Mouse (Mus musculus) midbrain, embryonic 15.5 days (tissue): Measurements from ENCODE around the gene Gm9758. TPM values are rescaled to one million over a fixed set of nuclear protein-coding genes. Genes with fewer than 3 reads are reported as not detected.
"Not testable (repeated sequence)": the region's sequence is repeated elsewhere in the genome, so short reads cannot be mapped to it uniquely, and the experiment has no call there.

Experiments used
- ATAC-seq: fragments of 200-750 bp; cut with Nextera tagmentation; replicated peaks from 2 replicates; pipeline ENCODE4 v1.8.0; 2017; ENCODE audit warnings: moderate TSS enrichment
- H3K27ac ChIP-seq: fragments of 300-500 bp; sonication (generic); 2 replicates; pipeline ENCODE4 v1.5.1; 2015; ENCODE audit warnings: mild to moderate bottlenecking, inconsistent platforms
- H3K27me3 ChIP-seq: fragments of 300-500 bp; sonication (generic); replicated peaks from 2 replicates; pipeline ENCODE4 v1.6.1; 2015; ENCODE audit warnings: inconsistent platforms
- H3K36me3 ChIP-seq: fragments of 300-500 bp; sonication (generic); replicated peaks from 2 replicates; pipeline ENCODE4 v1.6.1; 2015; ENCODE audit warnings: inconsistent platforms
- H3K4me1 ChIP-seq: fragments of 300-500 bp; sonication (generic); 2 replicates; pipeline ENCODE4 v1.6.1; 2015; ENCODE audit warnings: inconsistent platforms
- H3K4me2 ChIP-seq: fragments of 300-500 bp; sonication (generic); 2 replicates; pipeline ENCODE4 v1.6.1; 2015; ENCODE audit warnings: inconsistent platforms, mild to moderate bottlenecking, moderate library complexity
- H3K4me3 ChIP-seq: fragments of 300-500 bp; sonication (generic); 2 replicates; pipeline ENCODE4 v1.5.1; 2015; ENCODE audit warnings: mild to moderate bottlenecking, inconsistent platforms
- H3K9ac ChIP-seq: fragments of 300-500 bp; sonication (generic); 2 replicates; pipeline ENCODE4 v1.6.1; 2015; ENCODE audit warnings: mild to moderate bottlenecking, inconsistent platforms
- H3K9me3 ChIP-seq: fragments of 300-500 bp; sonication (generic); 2 replicates; pipeline ENCODE4 v1.6.1; 2016; ENCODE audit warnings: inconsistent platforms
- WGBS: fragments of 180-500 bp; shearing (Covaris S2); methylation state at CpG from one replicate; pipeline ENCODE4 v1.1.7; 2015; ENCODE audit warnings: mixed read lengths; 5-methylcytosine and 5-hydroxymethylcytosine counted together
- polyA plus RNA-seq: library from polyadenylated mRNA; unstranded; fragments of >200 nt; fragmentation: Nextera tagmentation; extraction: Ambion mirVana; gene quantifications from 2 replicates; pipeline ENCODE4 v1.2.1, GENCODE M21; 2015

Gene Gm9758
- not detected in 2 replicates for polyA plus RNA-seq

DNA sequence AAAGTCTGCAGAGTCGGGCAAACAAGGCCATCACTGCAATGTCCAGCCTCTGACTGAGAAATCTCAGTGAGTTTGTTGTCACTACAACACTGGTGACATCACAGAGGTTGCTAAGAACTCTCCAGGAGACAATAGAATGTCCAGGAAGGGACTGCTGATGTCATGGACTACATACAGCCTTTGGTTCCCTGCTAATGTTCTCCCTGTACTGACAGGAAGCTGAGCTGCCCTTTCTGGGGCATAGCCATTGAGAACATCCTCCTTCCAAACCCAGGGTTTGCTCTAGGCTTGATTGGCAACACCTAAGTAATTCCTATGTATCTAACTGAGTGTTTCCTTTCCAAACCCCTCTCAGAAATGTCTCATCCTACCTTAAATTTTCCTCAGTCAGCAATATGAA is at the start of gene Gm9758:
Gene Gm9758, minus strand, starts transcription at position 101 of the 400 bp plus-strand sequence.
- H3K27me3 ChIP-seq, H3K4me2 ChIP-seq, ATAC-seq, H3K9me3 ChIP-seq, H3K27ac ChIP-seq, H3K4me1 ChIP-seq, H3K36me3 ChIP-seq, H3K9ac ChIP-seq, H3K4me3 ChIP-seq: not testable (repeated sequence)
- 64% methylated on average over 1 of the region's 1 CpGs for WGBS

DNA sequence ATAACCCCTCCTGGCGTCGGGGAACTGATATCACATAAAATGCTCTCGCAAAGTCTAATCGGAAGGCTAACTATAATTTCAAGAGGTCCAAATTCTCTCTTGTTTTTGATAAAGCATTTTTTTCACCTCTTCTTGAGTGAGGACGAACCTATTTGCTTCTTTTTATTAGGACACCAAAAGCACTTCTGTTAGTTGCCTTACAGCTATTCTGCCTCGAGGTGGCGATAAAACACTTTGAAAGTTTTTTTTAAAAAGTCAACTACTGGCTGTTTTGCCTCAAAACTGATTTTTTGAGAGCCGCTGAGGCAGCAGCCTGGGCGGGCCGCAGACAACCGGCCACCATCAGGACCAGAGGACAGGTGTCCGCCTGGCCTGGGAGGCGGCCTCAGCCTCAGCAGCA is 49.1 kb upstream of the Gm9758 start:
- H3K27ac ChIP-seq, ATAC-seq, H3K36me3 ChIP-seq, H3K9ac ChIP-seq, H3K27me3 ChIP-seq, H3K4me1 ChIP-seq, H3K4me2 ChIP-seq, H3K4me3 ChIP-seq: not testable (repeated sequence)
- WGBS, result 83% methylated on average over 13 of the region's 13 CpGs
- H3K9me3 ChIP-seq, result peaks cover 22% of the 10 kb centered on the region

DNA sequence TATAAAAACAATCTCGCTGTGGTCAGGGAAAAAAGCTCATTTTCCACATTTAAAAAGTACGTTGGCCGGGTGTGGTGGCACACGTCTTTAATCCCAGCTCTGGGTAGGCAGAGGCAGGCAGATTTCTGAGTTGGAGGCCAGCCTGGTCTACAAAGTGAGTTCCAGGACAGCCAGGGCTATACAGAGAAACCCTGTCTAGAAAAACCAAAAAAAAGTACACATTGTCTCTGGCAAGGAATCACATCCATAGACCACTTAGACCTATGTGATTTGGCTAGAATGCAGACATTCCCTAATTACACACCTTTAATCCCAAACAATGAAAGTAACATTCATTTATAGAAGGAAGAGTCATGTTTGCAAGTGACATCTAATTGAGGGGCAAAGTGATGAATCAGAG is 46.8 kb upstream of the Gm9758 start:
- H3K4me2 ChIP-seq, H3K9ac ChIP-seq, H3K4me3 ChIP-seq, ATAC-seq, H3K36me3 ChIP-seq, H3K27me3 ChIP-seq, H3K27ac ChIP-seq, H3K4me1 ChIP-seq: not testable (repeated sequence)
- H3K9me3 ChIP-seq, result peaks cover 26% of the 10 kb centered on the region
- WGBS, result 77% methylated on average over 4 of the region's 4 CpGs

- H3K4me1 ChIP-seq, ATAC-seq, H3K9ac ChIP-seq, H3K27ac ChIP-seq, H3K36me3 ChIP-seq, H3K4me2 ChIP-seq, H3K27me3 ChIP-seq, H3K4me3 ChIP-seq: not testable (repeated sequence)
- WGBS, result 94% methylated on average over 1 of the region's 1 CpGs
- H3K9me3 ChIP-seq, result peaks cover 30% of the 10 kb centered on the region
Observed at GRCm38 (mm10) chr5:14955928-14956706, 41.4 kb upstream of the Gm9758 start.

GRCm38 (mm10) chr5:14953587-14953986 is 38.9 kb upstream of the Gm9758 start:
- not testable (repeated sequence) for ATAC-seq, H3K27me3 ChIP-seq, H3K27ac ChIP-seq, H3K36me3 ChIP-seq, H3K9ac ChIP-seq, H3K4me1 ChIP-seq, H3K4me2 ChIP-seq, H3K4me3 ChIP-seq
- H3K9me3 ChIP-seq, result peaks cover 26% of the 10 kb centered on the region

- H3K27ac ChIP-seq, H3K27me3 ChIP-seq, H3K4me2 ChIP-seq, H3K36me3 ChIP-seq, H3K4me1 ChIP-seq, ATAC-seq, H3K9ac ChIP-seq, H3K4me3 ChIP-seq: not testable (repeated sequence)
- 72% methylated on average over 3 of the region's 3 CpGs for WGBS
- H3K9me3 ChIP-seq, result peaks cover 25% of the 10 kb centered on the region
Observed at GRCm38 (mm10) chr5:14952749-14953148, 38.0 kb upstream of the Gm9758 start.

DNA sequence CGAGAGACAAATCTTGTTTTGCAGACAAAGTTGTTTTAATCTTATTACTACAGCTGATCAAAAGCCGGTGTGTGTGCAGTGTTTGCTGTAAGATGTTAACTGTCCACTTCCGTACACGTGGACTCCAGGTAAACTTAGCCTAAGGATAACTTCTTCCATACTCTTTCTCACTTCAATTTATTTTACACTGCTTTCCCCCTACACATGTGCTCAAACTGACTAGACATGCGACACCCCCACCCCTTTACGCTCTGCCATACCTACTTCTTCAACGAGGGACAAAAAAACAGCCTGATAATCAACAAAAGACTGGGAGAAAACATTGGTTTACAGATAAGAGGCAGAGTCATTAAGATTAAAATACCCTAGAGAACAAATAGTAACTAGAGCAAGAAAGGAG is 37.1 kb upstream of the Gm9758 start:
- 69% methylated on average over 7 of the region's 7 CpGs for WGBS
- not testable (repeated sequence) for H3K4me2 ChIP-seq, H3K27ac ChIP-seq, H3K36me3 ChIP-seq, H3K4me1 ChIP-seq, H3K4me3 ChIP-seq, H3K9ac ChIP-seq, H3K27me3 ChIP-seq
- peaks cover 26% of the 10 kb centered on the region for H3K9me3 ChIP-seq
- 0 out of 2 replicates have a peak, but pooled peaks have one; percentile 58 for ATAC-seq

GRCm38 (mm10) chr5:14947482-14948198 is 32.9 kb upstream of the Gm9758 start:
- ATAC-seq, H3K9me3 ChIP-seq, H3K27me3 ChIP-seq, H3K27ac ChIP-seq, H3K36me3 ChIP-seq, H3K4me3 ChIP-seq, H3K4me2 ChIP-seq, H3K4me1 ChIP-seq, H3K9ac ChIP-seq: not testable (repeated sequence)
- WGBS, result 59% methylated on average over 4 of the region's 4 CpGs

GRCm38 (mm10) chr5:14945524-14945923 is 30.8 kb upstream of the Gm9758 start:
- not testable (repeated sequence) for H3K36me3 ChIP-seq, H3K4me2 ChIP-seq, H3K9ac ChIP-seq, H3K27ac ChIP-seq, ATAC-seq, H3K4me1 ChIP-seq, H3K9me3 ChIP-seq, H3K27me3 ChIP-seq, H3K4me3 ChIP-seq
- 69% methylated on average over 4 of the region's 4 CpGs for WGBS

DNA sequence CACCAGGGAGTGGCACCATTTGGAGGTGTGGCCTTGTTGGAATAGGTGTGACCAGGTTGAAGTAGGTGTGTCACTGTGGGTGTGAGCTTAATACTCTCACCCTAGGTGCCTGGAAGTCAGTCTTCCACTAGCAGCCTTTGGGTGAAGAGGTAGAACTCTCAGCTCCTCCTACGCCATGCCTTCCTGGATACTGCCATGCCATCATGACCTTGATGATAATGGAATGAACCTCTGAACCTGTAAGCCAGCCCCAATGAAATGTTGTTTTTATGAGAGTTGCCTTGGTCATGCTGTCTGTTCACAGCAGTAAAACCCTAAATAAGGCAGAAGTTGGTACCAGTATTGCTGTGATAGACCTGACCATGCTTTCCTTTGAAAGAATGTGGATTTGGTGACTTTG is 26.3 kb upstream of the Gm9758 start:
- H3K9me3 ChIP-seq, H3K27ac ChIP-seq, H3K27me3 ChIP-seq, H3K36me3 ChIP-seq, H3K9ac ChIP-seq, H3K4me2 ChIP-seq, ATAC-seq, H3K4me1 ChIP-seq, H3K4me3 ChIP-seq: not testable (repeated sequence)
- WGBS, result 81% methylated on average over 1 of the region's 1 CpGs

GRCm38 (mm10) chr5:14938329-14938728 is 23.6 kb upstream of the Gm9758 start, which contains the start of gene Speer4e:
Gene Speer4e (minus strand): TSS chr5:14938429.
- H3K27me3 ChIP-seq, H3K4me1 ChIP-seq, H3K4me3 ChIP-seq, H3K9me3 ChIP-seq, ATAC-seq, H3K9ac ChIP-seq, H3K36me3 ChIP-seq, H3K27ac ChIP-seq, H3K4me2 ChIP-seq: not testable (repeated sequence)
- 57% methylated on average over 1 of the region's 1 CpGs for WGBS

DNA sequence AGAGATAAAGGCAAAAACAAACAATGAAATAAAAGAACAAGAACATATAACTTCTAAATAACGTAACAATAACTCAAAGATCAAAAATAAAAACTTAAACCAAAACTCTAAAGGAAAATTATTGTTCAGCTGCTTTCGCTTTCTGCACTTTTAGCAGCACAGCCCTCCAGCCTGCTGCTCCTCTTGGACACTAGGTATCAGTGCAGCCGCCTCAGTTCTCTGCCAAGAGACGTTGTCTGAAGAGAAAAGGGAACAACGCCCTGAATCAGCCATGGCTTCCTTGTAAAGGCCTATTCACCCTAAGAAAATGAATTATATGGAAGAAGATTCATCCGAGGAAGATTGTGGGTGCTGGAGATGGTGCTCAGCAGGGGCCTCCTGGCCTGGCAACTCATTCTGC is 19.0 kb upstream of the Gm9758 start:
- WGBS, result 80% methylated on average over 5 of the region's 6 CpGs
- not testable (repeated sequence) for ATAC-seq, H3K27ac ChIP-seq, H3K9me3 ChIP-seq, H3K4me3 ChIP-seq, H3K9ac ChIP-seq, H3K27me3 ChIP-seq, H3K4me2 ChIP-seq, H3K4me1 ChIP-seq, H3K36me3 ChIP-seq

GRCm38 (mm10) chr5:14927047-14927446 is 12.3 kb upstream of the Gm9758 start:
- not testable (repeated sequence) for ATAC-seq, H3K27ac ChIP-seq, H3K27me3 ChIP-seq, H3K4me1 ChIP-seq, H3K36me3 ChIP-seq, H3K4me2 ChIP-seq, H3K4me3 ChIP-seq, H3K9me3 ChIP-seq, H3K9ac ChIP-seq
- 34% methylated on average over 4 of the region's 4 CpGs for WGBS
